Mouse (Mus musculus): ENCODE results near the gene Mllt6. TPM values are rescaled to one million over a fixed set of nuclear protein-coding genes. Genes with fewer than 3 reads are reported as not detected.
"Not testable (repeated sequence)": the region's sequence is repeated elsewhere in the genome, so short reads cannot be mapped to it uniquely, and the experiment has no call there.

Mllt6 gene
- polyA plus RNA-seq, 1 experiment from 2014 or later, result 4.2 TPM

DNA sequence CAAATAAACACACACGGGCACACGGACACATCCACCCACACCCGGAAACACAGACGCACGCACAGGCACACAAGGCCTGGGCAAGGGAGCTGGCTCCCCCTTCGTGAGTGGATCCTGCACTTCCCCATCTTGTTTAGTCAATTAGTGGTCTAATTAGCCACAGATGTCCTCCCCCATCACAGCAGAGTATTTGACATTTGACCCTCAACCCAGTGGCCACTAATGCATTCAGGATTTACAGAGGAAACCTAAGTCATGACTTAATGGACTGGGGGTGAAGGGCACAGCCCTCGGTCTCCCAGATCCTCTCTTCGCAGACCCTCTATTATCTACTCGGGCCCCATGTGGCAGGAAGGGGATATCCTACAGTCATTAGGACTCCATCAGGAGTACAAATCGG is 70.5 kb downstream of the Mllt6 start:
- H3K4me2 ChIP-seq (ENCODE audit: low read length), result no peak overlapping the region
- H3K4me3 ChIP-seq (replicated peaks; ENCODE audit: low read length), result no peak overlapping the region
- WGBS, result 42% methylated on average over 10 of the region's 10 CpGs
- 0 out of 2 replicates have a peak, but pooled peaks cover 3% of the 10 kb centered on the region for H3K36me3 ChIP-seq (ENCODE audit: control insufficient read depth, insufficient read depth)
- H3K9ac ChIP-seq (replicated peaks; ENCODE audit: low read depth, low read length), result no peak overlapping the region
- H3K4me1 ChIP-seq (replicated peaks; ENCODE audit: control insufficient read depth, insufficient read depth, low read length), result no peaks in the 10 kb centered on the region
- no peaks in the 10 kb centered on the region for H3K27me3 ChIP-seq (replicated peaks; ENCODE audit: control insufficient read depth, insufficient read depth, low read length)
- ATAC-seq, result no peak
- no peak overlapping the region for H3K27ac ChIP-seq (ENCODE audit: low read length)
- no peaks in the 10 kb centered on the region for H3K9me3 ChIP-seq (ENCODE audit: control insufficient read depth, low read length)

DNA sequence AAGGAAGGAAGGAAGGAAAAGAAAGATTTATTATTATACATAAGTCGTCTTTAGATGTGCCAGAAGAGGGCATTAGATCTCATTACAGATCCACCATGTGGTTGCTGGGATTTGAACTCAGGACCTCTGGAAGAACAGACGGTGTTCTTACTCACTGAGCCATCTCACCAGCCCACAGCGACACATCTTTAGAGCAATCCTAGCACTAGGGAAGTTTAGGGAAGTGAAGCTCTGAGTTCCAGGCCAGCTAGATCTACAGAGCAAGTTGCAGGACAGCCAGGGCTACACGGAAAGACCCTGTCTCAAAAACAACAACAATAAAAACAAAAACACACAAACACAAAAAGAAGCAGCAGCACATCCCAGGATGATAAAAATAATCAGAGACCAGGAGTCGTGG is 71.6 kb downstream of the Mllt6 start:
- not testable (repeated sequence) for H3K4me3 ChIP-seq (replicated peaks; ENCODE audit: low read length); ATAC-seq; H3K27me3 ChIP-seq (replicated peaks; ENCODE audit: control insufficient read depth, insufficient read depth, low read length); H3K27ac ChIP-seq (ENCODE audit: low read length); H3K4me1 ChIP-seq (replicated peaks; ENCODE audit: control insufficient read depth, insufficient read depth, low read length); H3K4me2 ChIP-seq (ENCODE audit: low read length); H3K9me3 ChIP-seq (ENCODE audit: control insufficient read depth, low read length); H3K36me3 ChIP-seq (ENCODE audit: control insufficient read depth, insufficient read depth); H3K9ac ChIP-seq (replicated peaks; ENCODE audit: low read depth, low read length)
- WGBS, result 94% methylated on average over 5 of the region's 5 CpGs

Small RNAs within 50 kb of the gene (microRNA-seq; reads per million reads assigned to microRNA genes)
- gene Gm24158, result not detected
- not detected for gene Mir6927

Other genes starting within 250 kb of the Mllt6 start
- gene Arhgap23, start 247.9 kb upstream of the Mllt6 start, polyA plus RNA-seq (2015; fragmentation: Nextera tagmentation; extraction: Ambion mirVana), result 6.9 and 7.5 TPM in 2 replicates
- 0.29 and 1.2 TPM in 2 replicates for gene 4933428G20Rik, start 163.1 kb upstream of the Mllt6 start, polyA plus RNA-seq (2015; fragmentation: Nextera tagmentation; extraction: Ambion mirVana)
- gene Srcin1, start 87.2 kb upstream of the Mllt6 start, polyA plus RNA-seq (2015; fragmentation: Nextera tagmentation; extraction: Ambion mirVana), result 7.0 and 9.9 TPM in 2 replicates
- gene Epop, start 33.7 kb upstream of the Mllt6 start, polyA plus RNA-seq (2015; fragmentation: Nextera tagmentation; extraction: Ambion mirVana), result 2.1 and 2.6 TPM in 2 replicates
- 14.6 and 15.4 TPM in 2 replicates for gene Cisd3, start 22.4 kb downstream of the Mllt6 start, polyA plus RNA-seq (2015; fragmentation: Nextera tagmentation; extraction: Ambion mirVana)
- gene Pcgf2, start 37.1 kb downstream of the Mllt6 start, polyA plus RNA-seq (2015; fragmentation: Nextera tagmentation; extraction: Ambion mirVana), result 14.8 and 19.8 TPM in 2 replicates
- gene Psmb3, start 40.0 kb downstream of the Mllt6 start, polyA plus RNA-seq (2015; fragmentation: Nextera tagmentation; extraction: Ambion mirVana), result 403 and 431 TPM in 2 replicates
- 4.1 and 4.7 TPM in 2 replicates for gene Pip4k2b, start 81.3 kb downstream of the Mllt6 start, polyA plus RNA-seq (2015; fragmentation: Nextera tagmentation; extraction: Ambion mirVana)
- gene Cwc25, start 103.1 kb downstream of the Mllt6 start, polyA plus RNA-seq (2015; fragmentation: Nextera tagmentation; extraction: Ambion mirVana), result 17.1 and 19.5 TPM in 2 replicates
- gene 1700001P01Rik, start 112.5 kb downstream of the Mllt6 start, polyA plus RNA-seq (2015; fragmentation: Nextera tagmentation; extraction: Ambion mirVana), result 0.57 and 0.85 TPM in 2 replicates
- 298 and 306 TPM in 2 replicates for gene Rpl23, start 119.0 kb downstream of the Mllt6 start, polyA plus RNA-seq (2015; fragmentation: Nextera tagmentation; extraction: Ambion mirVana)
- 140 and 159 TPM in 2 replicates for gene Lasp1, start 135.6 kb downstream of the Mllt6 start, polyA plus RNA-seq (2015; fragmentation: Nextera tagmentation; extraction: Ambion mirVana)
- gene B230217C12Rik, start 177.4 kb downstream of the Mllt6 start, polyA plus RNA-seq (2015; fragmentation: Nextera tagmentation; extraction: Ambion mirVana), result 21.1 and 24.1 TPM in 2 replicates
- gene Fbxo47, start 220.7 kb downstream of the Mllt6 start, polyA plus RNA-seq (2015; fragmentation: Nextera tagmentation; extraction: Ambion mirVana), result 0.63 and 0.68 TPM in 2 replicates

Data from forebrain, embryonic 16.5 days (tissue).